Mouse (Mus musculus): ENCODE results near the gene Myo3b.

Myo3b gene

DNA sequence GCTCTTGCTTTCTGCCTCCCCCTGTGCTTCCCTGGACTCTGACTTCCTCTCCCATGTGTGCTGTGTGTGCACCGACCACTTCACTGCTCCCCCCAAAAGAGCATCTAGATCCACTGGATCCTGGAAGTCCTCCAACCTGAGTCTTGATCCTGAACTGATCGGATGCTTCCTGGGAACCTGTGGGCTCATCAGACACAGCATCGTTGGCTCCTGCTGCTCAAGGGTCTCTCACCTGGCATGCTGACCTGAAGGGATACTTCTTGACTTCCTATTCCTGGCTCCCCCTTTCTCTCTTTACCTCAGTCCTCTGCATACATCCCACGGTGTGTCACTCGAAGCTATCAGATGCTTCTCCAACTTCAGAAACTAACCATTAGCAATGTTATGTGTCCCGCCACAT, 26.2 kb downstream of the Myo3b start:
- in situ Hi-C loops (cut with MboI, MseI): loop anchor here in 1 of 2 experiments (25.0 kb wide), 1 partner anchor 1622 kb away; no protein-coding TSS in a partner anchor

DNA sequence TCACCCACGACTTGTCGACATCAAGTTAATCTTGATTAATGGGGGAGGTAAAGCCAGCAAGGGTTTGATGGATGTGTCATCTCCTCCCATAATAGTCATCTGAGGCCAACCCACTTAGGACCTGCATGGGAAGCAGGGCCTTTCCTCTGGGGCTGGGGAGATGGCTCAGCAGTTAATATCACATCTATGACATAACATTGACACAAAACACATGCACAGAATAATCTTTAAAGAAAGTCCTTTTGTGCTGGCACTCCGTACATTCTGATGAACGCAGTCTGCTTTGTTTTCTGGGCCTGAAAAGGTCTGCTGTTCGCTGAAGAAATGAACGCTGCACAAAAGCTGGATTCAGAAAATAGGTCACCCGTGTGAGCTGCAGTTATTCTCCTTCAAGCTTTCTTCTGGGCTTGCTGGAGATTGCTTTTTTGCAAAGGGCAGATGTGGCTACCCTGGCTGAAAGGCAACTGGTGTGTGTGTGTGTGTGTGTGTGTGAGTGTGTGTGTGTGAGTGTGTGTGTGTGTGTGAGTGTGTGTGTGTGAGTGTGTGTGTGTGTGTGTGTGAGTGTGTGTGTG, 26.9 kb downstream of the Myo3b start:
- in situ Hi-C loops (cut with MboI, MseI): loop anchor here in 1 of 2 experiments (25.0 kb wide), 1 partner anchor 1621 kb away; no protein-coding TSS in a partner anchor

DNA sequence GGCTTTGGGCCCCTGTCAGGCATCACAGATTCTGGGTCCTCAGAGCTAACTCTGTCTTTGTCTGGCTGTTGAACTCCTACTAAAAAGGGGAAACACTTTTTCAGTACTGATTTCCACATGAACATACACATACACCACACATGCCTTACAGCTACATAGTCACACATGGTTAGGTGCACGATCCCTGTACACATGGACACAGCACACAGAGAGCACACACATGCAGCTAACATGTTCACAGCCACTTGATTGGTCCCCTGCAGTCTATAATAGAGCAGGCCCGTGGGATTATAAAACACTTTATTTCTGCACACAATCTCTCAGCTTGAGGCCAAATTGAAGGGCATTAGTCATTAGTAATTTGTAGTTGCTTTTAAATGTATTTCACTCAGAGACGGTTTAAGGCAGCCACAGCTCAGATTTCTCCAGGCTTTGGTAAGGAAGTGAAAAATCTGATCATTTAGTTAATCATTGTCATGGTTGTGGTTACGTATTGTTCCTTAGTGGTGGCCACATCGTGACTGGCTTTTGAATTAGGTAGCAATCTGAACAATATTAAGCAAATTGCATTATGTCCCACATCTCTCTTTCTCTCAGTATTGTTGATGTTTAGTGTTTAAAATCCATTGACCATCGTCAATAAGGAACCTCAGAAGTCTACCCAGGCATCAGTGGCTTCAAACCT, 27.6 kb downstream of the Myo3b start:
- in situ Hi-C loops (cut with MboI, MseI): loop anchor here in 1 of 2 experiments (25.0 kb wide), 1 partner anchor 1621 kb away; no protein-coding TSS in a partner anchor

DNA sequence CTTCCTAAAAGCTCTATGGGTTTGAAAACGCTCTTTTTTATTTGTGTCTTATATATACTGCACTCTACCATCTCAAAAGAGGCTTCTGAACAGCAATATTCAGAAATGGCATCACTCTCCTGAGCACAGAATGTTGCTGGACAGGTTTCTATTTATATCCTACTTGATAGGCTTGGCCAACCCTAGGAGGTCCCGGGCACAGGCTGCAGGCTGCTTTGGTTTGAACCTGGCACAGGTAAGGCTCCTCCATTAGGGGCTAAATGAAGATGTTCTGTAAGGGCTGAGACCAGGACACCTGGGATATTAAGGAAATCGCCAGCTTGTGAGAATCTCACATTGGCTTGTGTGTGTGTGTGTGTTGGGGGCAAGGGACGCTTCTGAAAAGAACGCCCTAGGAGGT, 30.9 kb downstream of the Myo3b start:
- in situ Hi-C loops (cut with MboI, MseI): loop anchor here in 1 of 2 experiments (25.0 kb wide), 1 partner anchor 1617 kb away; no protein-coding TSS in a partner anchor

DNA sequence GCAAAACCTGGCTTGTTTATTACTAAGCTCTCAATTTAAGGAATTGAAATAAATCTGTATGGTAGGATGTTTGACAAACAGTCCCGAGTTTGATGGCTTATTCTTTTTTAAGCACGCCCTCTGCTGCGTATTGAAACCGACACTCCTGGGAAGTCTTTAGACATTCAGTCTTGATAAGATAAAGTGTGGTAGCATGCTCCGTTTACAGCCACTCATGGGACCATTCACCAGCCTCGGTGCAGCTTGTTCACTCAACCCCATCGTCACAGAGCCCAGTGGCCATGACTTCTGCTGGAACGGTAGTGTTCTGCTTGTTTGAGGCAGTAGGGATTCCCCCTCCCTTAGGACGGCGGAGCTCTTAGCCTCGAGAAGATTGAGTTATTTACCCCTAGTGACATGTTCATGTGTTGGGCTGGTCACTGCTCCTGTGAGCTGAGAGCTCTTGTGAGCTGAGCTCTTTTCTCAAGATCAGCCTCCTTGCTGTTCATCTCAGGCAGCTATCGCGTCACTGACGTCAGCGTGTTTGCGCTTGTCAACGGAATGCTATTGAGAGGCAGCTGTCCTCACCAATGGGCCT, 44.6 kb downstream of the Myo3b start:
- in situ Hi-C loops (cut with MboI, MseI): loop anchor here in 1 of 2 experiments (5.0 kb wide), 2 partner anchors 46 to 91 kb away; partner anchors contain the start of gene Myo3b

DNA sequence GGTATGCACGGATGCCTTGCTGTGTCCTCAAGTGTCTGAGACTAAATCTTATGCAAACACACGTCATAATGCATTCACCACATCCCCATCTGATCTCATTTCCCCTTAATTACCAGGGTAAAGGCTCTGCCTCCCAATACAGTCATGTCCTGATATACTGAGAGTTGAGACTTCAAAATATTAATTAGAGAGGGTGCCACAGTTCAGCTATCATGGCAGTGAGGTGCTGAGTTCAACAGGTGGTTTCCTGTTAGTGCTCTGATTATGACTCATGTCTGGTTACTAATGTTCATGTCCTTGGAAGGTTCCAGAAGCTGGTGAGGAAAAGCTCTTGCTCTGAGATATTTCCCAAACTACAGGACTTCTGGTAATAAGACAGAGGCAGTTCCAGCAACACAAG, 52.3 kb downstream of the Myo3b start:
- in situ Hi-C loops (cut with MboI, MseI): loop anchor here in 1 of 2 experiments (5.0 kb wide), 1 partner anchor 36 kb away; no protein-coding TSS in a partner anchor

DNA sequence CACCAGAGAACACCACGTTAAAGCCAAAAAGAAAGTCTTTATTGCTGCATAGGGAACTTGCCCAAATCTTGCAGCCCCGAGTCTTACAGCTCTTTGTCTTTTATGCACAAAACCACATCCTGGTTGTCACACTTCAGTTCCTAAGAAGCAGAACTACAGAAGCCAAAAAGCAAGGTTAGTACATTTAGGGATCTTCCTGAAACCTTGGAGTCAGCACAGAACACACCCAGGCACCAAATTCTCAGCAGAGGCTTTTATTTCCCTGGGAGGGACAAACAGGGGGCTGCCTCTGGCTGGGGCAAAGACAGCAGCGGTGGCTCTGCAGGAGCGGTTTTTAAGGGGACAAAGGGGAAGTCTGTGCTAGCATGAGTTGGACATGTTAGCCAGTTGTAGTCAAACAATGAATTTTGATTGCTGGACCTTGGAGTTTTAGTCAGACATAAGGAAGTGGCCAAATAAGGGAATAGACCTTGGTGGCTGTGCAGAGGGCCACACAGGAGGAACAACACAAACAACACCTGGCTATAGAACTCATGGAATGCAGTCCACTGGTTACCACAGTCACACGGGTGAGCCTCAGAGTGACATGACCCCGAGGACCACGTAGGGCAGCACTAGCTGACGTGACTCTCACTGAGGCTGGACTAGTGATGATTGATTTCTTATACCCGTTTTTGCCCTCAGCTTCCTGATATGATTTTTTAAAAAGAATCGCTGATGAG, 53.0 kb downstream of the Myo3b start:
- in situ Hi-C loops (cut with MboI, MseI): loop anchor here in 1 of 2 experiments (5.0 kb wide), 1 partner anchor 35 kb away; no protein-coding TSS in a partner anchor

DNA sequence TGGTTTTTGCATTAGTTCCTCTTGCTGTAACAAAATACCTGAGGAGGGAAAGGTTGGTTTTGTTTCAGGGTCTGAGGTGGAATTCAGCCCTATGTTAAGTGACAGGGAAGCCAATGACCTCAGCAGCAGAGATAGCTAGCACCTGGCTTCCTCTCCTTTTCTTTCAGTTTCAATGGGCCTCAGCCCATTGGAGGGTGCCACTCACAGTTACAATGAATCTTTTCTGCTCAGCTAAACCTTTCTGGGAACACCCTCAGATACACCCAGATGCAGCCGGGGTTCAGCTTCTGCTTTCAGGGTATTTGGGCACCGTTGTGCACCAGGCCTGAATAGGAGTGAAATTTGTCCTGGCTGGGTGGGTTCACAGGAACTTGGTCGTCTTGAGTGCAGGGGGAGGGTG, 53.7 kb downstream of the Myo3b start:
- in situ Hi-C loops (cut with MboI, MseI): loop anchor here in 1 of 2 experiments (5.0 kb wide), 1 partner anchor 35 kb away; no protein-coding TSS in a partner anchor

DNA sequence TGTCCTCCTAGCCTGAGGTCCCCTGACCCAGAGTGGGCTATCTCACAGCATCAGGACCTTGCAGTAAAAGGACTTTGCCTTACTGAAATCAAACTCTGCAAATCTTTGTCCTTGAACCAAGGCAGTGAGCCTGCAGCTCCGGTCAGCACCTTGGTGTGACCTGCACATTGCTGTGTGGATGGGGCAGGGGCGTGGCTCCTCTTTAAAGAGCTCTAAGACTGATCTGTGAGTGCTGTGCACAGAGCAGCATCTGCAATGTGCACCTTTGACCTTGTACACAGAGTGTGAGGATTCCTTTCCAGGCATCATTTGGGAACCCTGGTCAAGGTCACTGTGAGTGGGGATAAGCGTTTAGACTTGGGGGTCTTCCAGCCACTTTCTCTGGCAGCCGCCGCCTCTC, 55.5 kb downstream of the Myo3b start:
- in situ Hi-C loops (cut with MboI, MseI): loop anchor here in 1 of 2 experiments (5.0 kb wide), 1 partner anchor 33 kb away; no protein-coding TSS in a partner anchor

DNA sequence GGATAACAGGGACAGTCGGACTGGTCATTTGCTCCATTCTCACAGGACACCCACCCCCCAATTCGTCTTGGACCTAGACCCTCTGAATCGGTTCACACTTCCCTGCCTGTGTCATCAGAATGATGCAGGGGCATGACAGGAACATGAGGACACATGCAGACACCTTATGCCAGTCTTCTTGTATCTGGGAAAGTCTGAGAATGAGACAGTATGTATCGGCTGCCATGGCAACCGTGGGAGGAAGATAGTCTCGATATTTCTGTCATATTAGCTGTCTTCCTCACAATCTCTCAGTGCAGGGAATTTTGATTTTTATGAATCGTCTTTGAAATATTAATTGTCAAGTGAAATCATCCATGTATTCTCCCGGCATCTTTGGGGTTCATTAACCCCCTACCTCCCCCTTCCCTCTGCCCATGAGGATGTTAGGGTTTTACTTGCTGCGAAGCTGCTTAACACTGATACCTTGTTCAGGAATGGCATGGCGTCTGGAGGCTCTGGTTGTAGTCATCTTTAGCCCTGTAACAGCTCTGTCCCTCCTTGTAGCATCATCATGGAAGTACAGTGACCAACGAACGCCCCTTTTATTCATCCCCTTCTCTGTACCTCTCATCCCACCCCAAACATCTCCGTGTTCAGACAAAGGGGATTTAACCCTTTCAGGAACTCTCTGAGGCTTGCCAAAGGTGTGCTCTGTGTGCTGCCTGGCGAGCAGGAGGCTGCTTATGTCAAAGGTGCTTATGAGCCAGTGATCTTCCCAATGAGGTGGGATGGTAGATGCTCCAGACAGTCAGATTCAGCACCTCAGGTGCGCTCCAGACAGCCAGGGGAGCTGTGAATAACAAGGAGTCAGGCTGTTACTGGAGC, 58.5 kb downstream of the Myo3b start:
- in situ Hi-C loops (cut with MboI, MseI): no loop called here

DNA sequence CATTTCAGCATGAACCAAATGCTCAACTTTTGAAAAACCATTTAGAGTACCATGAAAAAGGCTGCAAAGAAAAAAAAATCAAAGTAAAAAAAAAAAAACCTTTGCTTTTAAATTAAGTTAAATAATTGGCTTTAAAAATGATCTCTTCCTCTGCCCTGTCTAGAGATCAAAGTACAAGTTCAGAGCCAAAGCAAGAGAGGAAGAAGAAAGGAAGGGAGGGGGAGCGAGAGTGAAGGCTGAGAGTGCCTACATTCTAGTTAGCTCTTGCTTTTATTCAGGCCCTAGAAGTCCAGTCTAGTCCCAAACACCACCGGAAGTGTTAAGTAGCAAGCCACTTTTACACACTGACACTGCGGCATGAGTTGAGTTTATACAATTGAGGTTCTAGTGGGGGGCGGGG, 60.5 kb downstream of the Myo3b start:
- in situ Hi-C loops (cut with MboI, MseI): no loop called here

DNA sequence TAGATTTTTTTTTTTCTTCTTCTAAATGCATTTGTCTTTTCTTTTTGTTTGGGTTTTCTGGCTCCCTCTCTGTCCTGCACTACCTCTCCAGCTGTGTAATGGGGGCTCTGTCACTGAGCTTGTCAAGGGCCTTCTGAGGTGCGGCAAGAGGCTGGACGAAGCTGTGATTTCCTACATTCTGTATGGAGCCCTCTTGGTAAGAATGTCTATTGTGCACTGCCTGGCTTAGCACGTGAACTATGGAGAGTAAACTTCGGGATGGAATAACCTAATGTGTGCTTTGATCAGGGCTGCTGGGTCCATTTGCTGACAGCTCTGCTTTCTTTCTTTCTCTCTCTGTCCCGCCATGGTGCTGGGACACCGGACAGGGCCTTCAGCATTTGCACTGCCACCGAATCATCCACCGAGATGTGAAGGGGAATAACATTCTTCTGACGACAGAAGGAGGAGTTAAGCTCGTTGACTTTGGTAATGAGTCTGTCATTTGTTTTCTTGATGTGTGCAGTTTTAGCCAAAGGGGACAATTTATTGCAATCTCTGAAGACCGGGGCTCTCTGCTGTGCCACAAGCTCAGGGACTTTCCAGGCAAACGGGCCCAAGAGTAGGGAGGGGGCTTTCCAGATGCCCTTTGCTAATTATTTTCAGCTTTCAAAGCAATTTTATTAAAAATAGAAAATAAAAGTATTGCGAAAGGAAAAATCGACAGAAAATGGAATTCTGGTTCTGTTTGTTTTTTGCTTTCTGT, 66.5 kb downstream of the Myo3b start:
- in situ Hi-C loops (cut with MboI, MseI): no loop called here

DNA sequence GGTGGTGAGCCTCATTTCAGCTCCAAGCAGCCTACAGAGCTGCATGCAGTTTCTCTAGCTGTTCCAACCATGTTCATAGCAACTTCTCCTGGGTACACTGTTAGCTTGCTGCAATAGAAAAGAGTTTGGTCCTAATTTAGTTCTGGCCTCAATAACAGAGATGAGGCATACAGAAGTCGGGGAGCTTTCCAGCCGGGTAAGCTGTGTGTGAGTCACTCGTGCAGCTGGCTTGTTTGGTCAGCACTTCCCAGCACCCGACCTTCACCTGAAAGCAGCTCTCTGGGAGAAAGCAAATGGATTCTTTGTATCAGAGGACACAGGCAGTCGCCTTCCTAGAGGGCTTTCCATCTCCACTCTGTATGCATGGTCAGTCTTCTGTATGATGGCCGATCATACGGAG, 70.1 kb downstream of the Myo3b start:
- in situ Hi-C loops (cut with MboI, MseI): no loop called here

DNA sequence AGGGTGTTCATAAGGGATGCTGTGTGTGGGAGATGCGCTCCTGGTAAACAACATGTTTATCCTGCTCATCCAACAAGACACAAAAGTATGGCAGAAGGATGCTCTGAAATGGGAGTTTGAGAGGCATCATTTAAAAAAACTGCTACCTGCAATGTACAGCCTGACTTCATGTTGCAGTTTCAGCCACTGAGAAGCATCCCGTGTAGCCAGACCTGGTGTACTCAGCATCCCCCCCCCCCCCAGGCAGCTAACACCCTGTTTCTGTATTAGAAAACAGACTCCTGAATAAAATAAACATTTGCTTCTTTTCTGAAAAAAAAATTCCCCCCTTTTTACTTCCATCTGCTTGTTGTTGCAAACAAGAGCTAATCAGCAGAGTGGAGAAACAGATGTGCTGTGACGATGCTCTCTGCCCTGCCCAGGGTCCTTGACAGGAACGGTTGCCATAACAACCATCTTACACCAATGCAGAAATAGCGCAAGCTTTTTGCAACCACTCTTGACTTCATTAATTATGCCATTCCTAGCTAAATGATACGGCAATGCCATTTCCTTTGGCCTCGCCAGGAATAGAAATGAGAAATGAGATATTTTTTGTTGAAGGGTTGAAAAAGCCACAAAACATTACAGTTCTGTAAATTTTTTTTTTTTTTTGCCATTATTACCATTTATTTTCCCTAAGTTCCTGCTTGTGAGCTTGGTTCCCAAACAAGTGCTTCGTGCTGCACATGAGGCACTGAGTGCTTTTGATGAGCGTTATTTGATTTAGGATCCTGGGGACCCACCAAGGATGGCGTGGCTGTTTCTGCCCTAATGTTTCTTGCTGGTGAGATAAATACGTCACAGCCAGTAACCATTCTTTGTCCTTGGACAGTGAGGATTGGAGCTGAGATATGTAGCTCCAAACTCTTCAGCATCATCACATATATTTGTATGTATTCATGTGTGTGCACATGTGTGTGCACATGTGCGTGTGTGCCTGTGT, 75.2 kb downstream of the Myo3b start:
- in situ Hi-C loops (cut with MboI, MseI): no loop called here

DNA sequence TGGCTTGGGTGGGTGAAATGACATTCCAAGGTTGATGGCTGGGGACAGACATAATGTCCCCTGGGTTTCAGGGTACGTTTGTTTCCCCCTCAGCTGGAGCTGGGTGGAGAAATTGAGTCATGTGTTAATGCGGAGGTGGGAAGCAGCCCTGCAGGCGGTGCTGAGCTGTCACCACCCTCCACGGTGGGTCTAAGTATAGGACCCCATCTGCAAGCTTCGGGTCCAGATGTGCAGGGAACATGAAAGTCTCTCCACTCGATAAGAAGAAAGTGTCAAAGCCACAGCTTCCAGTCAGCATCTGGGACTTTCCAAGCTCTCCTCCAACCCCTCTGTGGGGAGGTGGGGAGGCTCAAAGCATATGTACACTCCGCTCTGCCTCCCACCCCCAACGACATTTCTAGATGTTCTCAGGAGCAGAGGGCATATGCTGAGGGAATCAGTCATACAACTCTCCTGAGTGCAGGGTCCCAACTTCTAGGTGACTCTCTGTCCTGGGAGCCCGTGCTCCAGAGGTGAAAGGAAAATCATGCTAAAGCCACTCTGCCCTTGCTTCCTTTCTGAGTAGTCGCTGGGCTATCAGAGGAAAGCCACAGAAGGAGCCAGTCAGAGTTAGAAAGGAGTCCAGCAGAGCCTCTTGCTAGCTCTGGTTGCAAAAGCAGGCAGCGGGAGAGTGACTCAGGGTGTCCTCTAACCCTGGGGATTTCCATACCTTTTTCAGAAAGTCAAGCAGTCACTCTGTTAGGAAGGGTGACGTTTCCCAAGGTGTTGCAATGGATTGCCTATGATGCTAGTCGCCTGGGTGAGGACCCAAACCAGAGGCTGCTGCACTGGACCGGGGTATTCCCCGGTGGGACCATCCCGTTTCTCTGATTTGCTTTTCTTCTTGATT, 79.7 kb downstream of the Myo3b start:
- in situ Hi-C loops (cut with MboI, MseI): no loop called here

DNA sequence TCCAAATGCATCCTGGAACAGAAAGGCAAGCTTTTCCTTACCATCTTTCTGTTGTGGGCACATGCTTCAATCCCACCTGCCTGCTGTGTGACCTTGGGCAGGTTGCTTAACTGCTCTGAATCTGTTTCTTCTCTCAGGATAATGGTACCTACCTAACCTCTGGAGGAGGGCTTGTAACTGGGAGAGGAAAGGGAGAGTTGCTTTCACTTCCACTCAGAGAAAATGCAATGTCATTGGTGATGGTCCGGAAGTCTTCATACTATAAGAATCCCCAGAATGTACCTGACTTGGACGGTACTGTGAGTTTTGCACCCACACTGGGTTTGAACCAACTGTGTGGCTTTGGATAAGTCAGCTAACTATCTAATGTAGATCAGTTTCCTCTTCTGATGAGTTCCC, 80.3 kb downstream of the Myo3b start:
- in situ Hi-C loops (cut with MboI, MseI): no loop called here

DNA sequence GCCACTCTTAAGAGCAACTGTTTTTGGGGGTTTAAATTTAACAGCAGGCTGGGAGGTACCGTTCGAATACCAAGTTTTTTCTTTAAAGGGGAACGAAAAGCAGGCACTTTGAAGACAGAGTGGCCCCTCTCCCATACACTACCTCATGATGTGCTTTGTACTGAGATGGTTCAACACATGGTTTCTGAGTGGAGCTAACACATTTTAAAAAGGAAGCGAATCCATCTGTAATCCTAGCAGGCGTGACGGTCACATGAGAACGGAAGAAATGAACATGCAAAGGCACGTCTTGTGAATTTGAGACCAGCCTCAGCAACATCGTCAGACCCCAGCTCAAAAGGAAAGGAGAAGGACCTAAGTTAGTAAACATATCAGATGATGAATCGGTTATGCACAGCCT, 87.4 kb downstream of the Myo3b start:
- in situ Hi-C loops (cut with MboI, MseI): loop anchor here in 1 of 2 experiments (5.0 to 10.0 kb wide), 3 partner anchors 34 to 436 kb away; partner anchors contain the start of gene Mettl5

DNA sequence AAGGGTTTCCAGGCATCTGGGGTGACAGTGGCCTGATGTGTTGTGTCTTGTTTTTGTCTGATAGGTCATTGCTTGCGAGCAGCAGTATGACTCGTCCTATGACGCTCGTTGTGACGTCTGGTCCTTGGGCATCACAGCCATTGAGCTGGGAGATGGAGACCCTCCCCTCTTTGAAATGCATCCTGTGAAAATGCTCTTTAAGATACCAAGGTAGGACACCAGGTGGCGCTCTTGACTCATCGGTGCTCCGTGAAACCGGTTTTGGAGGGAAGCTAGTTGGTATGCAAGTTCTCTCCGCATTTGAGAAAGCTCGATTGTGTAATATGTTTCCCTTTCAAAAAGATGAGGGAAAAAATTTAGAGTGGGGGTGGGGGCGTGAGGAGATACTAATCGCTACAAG, 87.9 kb downstream of the Myo3b start:
- in situ Hi-C loops (cut with MboI, MseI): loop anchor here in 1 of 2 experiments (5.0 to 10.0 kb wide), 3 partner anchors 34 to 436 kb away; partner anchors contain the start of gene Mettl5
